Mouse (Mus musculus) retina, adult 2 months (tissue): ENCODE data around the gene Arhgap24.

ENCODE experiments used
- DNase-seq: peaks from one replicate; pipeline ENCODE4 v3.0.0-alpha.2; 2012; ENCODE audit warnings: low read depth, low spot score

Arhgap24 gene

GRCm38 (mm10) chr5:102670206-102670605 is 189.0 kb downstream of the Arhgap24 start:
- no peak for DNase-seq

DNA sequence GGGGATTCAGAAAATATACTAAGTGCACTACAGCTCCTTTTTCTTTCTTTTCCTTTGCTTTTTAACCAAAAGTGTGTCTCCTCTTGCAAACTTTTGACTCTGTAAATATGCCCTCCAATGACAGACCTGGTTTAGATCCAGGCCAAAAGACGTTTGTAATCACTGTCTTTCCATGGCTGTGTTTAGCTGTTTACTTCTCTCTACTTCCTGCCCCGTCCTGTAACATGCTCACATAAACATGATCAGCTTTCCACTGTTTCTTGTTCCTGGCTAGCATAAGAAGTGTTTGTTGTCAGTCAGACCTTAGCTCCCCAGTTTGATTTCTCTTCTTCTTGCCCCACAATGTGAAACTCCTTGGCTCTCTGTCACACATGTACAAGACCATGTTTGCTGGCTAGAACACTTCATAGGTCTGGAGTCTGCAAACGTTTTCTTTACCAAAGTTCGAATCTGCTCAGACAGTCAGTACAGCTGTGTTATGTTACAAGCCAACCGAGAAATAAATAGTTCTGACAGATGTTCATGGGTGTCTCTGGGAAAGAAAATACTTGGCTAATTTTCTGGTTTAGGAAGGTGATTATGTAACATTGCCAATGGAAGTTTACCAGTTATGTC is 189.6 kb downstream of the Arhgap24 start:
- no peak for DNase-seq

GRCm38 (mm10) chr5:102675326-102675725 is 194.1 kb downstream of the Arhgap24 start:
- no peak for DNase-seq

DNA sequence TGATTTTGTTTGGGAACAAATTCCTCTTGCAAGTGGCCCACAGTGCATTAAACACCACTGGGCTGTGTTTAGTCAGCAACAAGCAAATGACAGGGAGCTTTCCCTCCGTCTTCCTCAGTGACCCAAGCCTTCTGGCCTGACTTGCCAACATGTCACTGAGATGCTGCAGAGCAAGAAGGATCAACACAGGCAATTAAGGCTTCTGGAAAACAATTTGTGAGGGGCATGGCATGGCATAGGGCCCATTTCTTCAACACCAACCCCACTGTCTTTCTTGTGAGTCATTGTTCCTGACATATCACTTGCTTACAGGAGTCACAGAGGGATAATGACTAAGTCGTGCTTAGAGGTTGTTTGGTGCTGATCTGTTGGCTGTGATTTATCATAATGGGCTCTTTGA is 196.0 kb downstream of the Arhgap24 start:
- no peak for DNase-seq

DNA sequence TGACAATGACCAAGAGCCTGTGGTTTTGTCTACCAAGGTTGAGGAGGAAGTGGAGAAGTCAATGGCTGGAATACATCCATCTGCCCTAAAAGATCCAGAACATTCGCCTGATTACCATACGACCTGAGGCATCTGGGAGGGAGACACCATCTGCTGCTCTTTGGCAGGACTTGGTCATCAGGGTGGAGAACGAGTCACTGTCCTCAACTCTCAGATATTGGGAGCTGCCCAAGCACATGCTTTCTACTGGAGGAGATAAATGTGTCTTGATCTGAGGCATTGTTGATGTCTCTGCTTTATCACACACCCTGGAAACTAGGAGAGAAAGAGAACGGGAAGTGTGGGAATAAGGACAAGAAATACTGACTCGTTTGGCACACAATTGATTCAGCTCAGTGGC is 206.5 kb downstream of the Arhgap24 start:
- no peak for DNase-seq

- peak; percentile 47 for DNase-seq
Observed at GRCm38 (mm10) chr5:102692487-102692886, 211.3 kb downstream of the Arhgap24 start.

- no peak for DNase-seq
Observed at GRCm38 (mm10) chr5:102693192-102693591, 212.0 kb downstream of the Arhgap24 start.

- DNase-seq = no peak
Observed at GRCm38 (mm10) chr5:102693871-102694270, 212.7 kb downstream of the Arhgap24 start.

DNA sequence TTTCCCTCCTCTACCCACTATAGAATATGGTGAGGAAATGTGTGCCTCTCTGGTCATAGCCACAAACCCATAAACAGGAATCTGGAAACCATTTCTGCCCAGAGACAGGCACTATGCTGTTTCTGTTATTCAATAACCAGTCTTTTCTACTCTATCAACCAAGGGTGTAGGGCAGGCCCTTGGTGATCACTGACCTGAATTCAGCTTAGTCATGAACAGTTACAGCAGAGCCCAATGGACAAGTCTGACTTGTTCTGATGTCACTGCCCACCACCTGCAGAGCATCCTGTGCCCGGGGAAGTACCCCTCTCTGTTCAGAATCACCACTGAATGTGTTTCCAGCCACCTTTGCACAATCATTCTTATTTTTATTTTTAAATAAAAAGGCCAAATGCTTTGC is 216.6 kb downstream of the Arhgap24 start:
- DNase-seq = no peak

- no peak for DNase-seq
Observed at GRCm38 (mm10) chr5:102698396-102698795, 217.2 kb downstream of the Arhgap24 start.

- DNase-seq = no peak
Observed at GRCm38 (mm10) chr5:102698891-102699290, 217.7 kb downstream of the Arhgap24 start.

GRCm38 (mm10) chr5:102702581-102702980 is 221.4 kb downstream of the Arhgap24 start:
- no peak for DNase-seq

DNA sequence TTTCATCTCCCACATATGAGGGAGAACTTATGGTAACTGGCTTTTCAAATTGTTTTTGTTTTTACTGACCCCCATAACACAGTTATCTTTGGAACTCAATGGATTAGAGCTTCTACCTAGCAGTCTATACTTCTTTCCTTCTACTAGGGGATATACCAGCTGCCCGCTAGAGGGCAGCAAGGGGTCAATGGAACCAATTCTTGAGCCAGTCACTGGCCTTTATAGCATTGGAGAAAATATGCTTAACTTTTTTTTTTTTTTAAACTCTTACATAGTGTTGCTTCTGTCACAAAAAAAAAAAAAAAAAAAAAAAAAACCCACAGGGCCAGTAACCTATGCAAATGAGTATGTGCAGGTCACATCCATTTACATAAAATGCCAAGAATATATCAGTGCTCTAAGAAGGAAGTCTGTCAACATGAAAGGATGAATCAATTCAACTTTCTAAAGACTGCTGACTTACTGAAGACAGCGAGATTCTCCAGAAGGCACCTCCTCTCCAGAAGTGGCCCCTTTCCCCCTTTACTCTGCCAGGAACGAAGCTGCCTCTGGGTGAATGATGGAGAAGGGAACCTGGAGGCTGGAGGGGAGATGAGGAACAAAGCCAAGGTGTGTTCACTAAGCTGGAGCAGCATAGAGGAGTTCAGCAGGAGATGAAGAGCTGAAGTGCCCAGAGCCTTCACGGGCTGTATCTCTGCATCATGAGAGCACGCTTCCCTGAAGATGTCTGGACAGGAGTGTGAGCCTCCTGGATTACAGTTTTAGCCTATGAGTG is 222.3 kb downstream of the Arhgap24 start:
- peak; percentile 55 for DNase-seq

GRCm38 (mm10) chr5:102705170-102705569 is 224.0 kb downstream of the Arhgap24 start:
- DNase-seq = no peak

DNA sequence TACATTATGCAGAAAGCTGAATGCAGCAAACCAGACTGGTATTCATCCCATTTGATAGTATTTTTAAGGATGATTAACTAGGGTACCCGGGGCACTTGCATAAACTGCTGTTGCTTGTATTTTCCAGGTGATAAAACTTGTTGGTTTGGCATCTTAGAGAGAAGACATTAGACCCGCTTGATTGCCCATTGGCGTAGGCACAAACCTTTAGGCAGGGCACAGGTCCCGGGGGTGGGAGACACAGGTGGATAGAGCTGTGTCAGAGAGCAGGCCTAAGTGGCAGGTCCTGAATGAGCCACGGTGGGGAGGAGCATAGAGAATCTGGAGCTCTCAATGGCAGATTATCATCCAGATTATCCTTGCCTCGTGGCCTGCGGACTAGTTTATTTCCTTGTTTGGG is 229.1 kb downstream of the Arhgap24 start:
- DNase-seq = no peak

DNA sequence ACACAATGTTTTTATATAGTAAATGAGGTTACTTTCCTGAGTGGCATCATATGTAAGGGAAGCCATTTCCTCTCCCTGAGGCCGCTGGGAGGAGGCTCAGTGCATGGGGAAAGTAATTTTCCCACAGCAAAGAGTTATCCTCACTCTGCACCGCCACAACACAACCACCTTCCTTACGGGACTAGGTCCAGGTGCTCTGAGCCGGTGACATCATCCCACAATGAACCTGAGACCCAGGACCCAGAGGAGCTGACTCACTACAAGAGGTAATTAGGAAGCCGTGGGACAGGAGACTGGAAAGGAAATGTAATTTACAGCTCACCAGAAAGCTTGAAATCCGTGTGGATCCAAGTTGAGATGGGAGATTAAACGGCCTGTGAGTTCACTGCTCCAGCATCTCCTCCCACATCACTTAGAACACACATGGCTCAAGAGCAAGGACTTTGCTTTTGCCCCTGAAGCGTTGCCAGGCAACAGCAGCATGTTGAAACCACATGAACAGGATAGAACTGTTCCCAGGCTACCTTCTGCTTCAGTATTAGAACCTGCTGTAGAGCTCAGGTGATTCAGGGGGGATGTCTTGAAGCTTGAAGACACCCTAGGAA is 238.3 kb downstream of the Arhgap24 start:
- DNase-seq = no peak

GRCm38 (mm10) chr5:102723558-102723957 is 242.4 kb downstream of the Arhgap24 start:
- DNase-seq = no peak

DNA sequence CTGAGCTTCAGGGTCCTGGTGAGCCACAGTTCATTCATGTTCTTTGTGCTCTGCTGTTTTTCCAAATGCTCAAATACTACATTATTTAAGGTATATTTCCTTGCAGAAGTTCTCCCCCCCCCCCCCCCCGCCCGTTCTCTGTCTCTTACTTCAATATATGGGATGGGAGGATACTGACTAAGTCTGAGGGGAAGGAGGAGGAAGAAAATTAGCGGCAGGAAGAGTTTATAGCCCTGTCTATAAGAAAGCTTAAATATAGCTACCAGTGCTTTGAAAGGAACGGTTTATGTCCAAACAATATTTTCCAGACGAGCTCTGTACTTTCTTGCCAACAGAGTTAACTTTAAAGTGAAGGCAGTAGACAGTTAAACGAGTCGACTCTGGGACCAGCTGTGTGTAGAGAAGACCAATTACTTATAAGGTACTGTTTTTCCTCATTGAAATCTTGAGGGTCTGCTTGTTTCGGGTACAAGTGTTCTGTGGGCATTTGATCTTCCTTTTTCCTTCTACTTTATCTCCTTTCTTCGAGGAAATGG is 243.7 kb downstream of the Arhgap24 start:
- DNase-seq = no peak

DNA sequence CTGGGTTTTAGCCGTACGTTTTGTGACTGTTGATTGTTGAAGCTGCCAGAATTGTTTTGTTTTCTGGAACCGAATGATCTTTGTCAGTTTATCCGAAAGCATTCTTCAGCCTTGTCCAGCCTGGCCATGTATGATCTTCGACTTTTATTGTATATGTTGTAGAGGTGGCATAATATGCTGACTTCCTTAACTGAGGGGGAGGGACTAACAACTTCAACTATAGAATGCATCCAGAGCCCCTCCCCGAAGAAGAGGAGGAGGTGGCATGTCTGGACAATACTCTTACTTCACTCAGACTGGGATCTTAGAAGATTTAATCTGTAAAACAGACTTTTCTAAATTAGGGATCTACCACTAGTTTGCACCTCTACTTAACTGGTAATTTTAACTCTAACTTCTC is 244.2 kb downstream of the Arhgap24 start:
- no peak for DNase-seq

DNA sequence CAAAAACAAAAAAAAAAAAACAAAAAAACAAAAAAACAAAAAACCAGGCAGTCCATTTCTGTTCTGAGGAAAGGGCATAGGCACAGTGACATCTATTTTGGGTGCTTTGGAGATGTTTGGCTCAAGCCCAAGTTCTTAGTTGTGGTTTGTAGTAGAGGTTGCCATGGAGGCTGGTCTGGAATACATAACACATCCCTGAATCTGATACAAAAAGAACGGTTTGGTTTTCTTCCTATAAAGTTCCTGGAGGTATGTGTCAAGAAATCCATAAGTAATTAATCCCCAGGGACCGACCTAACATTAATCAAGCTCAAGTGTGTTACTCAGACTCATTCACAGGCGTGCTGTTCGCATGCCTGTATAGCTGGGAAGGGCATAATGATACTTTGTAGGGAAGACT is 245.8 kb downstream of the Arhgap24 start:
- DNase-seq = no peak

DNA sequence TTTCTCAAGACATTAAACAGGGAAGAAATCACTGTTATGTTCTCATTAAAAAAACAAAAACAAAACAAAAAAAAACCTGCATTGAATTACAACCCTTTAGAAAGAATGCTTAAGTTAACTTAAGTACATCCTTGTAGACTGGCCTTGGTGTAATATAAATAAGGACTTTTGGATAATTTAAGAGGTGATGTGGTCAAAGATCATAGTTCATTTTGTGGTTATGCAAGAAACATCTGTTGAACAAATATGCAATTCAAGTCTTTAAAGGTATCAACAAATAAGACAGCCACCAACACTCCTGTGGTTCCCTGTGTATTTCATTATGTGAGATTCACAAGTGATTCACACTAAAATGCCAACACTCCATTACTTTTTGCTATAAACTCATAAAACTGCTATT is 247.3 kb downstream of the Arhgap24 start:
- DNase-seq = no peak

DNA sequence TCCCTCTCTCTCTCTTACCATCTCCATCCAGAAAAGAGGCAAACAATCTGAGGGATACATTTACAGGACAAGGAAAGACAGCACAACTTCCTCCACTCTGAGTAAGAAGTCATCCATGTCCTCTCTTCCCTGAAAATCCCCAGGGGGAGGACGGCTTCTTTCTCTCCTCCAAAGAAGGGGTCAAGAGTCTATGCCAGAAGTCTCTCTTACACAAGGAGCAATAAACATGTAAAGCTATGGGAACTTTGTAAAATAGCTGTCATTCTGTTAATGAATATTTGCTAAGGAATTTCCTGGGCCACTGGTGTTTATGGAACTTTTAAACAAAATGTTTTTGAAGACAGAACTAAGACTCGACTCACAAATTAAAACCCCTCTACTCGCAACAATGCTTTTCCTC is 248.3 kb downstream of the Arhgap24 start:
- DNase-seq = no peak

DNA sequence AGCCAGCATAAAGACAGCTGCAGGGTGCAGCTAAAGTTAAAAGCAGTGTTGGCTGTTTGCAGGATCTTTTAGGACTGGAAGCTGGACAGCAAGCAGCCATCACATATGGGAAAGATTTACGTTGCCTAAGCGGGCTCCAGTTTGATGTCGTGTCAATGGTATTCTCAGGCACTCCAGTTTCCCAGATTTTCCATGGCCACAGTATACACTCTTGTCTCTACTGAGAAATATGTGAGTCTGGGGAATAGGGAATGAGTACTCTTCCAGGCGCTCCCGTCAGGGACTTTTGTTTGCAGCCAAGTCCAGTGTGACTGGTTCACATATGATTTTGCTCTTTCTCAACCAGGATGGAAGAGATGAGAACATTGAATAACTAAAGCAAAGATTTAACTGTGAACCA is 254.9 kb downstream of the Arhgap24 start:
- DNase-seq = no peak
